Mouse (Mus musculus): ENCODE measurements around the gene Rab13. TPM values are rescaled to one million over a fixed set of nuclear protein-coding genes. Genes with fewer than 3 reads are reported as not detected.
A peak's percentile ranks its signal among the peaks of the same experiment; 100 is the strongest.
"Not testable (repeated sequence)": the region's sequence is repeated elsewhere in the genome, so short reads cannot be mapped to it uniquely, and the experiment has no call there.

Rab13 gene
- total RNA-seq, 1 experiment from 2014 or later, result 34.3 TPM

DNA sequence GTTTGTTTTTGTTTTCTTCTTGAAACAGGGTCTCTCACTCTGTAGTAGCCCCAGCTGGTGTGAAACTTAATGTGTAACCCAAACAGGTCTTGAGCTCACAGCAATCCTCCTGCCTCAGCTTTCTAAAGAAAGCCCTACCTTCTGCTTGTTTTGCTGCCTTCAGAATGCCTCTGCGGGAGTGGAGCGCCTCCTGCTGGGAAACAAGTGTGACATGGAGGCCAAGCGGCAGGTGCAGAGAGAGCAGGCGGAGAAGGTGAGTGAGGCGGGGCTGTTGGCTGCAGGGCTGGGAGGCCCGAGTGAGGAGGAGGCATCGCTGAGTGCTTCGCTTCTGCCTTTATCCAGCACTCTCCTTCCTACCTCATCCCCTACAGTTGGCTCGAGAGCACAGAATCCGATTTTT, 10.8 kb downstream of the Rab13 start:
- no peak for DNase-seq

- no peak for DNase-seq
Measured at GRCm38 (mm10) chr3:90231075-90231474, 17.6 kb downstream of the Rab13 start.

- peak; percentile 96 for DNase-seq
Measured at GRCm38 (mm10) chr3:90231507-90232333, 18.2 kb downstream of the Rab13 start, which contains the start of gene Jtb. Jtb (plus strand) TSS chr3:90231597.

GRCm38 (mm10) chr3:90241251-90241650, 27.8 kb downstream of the Rab13 start:
- no peak for DNase-seq

DNA sequence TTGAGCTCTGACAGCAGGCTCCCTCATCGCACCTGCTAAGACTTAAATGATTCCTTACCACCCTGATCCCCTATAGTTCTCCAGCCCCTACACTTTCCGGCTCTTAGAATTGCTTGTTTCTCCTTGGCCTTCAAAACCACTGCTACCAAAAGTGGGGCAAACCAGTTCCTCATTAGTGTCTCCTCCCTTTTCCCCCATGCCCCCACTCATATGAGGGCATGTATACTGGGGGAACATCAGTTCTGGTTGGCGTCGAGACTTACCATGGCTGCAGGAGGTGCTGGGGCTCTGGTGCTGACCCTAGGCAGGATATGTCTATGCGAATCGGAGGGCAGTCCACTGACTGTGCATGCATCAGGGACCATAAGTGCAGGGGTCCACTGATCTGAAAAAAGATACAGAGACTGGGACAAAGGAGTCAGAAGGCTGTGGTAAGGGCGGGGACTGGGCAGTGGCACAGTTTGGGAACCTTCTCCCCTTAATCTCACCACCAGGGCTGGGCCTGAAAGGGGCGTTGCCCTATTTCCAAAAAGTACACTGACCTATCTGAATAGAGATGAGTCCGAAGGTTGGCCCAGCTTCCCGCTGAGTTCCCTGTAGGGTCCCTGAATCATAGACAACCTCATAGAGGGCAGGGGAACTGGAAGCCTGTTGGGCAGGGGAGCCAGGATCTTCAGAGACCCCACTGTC, 28.3 kb downstream of the Rab13 start:
- DNase-seq, result no peak

- DNase-seq, result peak; percentile 66
Measured at GRCm38 (mm10) chr3:90242984-90243775, 29.7 kb downstream of the Rab13 start, which contains the start of gene Creb3l4. Creb3l4 (minus strand) TSS chr3:90243512.

- DNase-seq, result no peak
Measured at GRCm38 (mm10) chr3:90245406-90245805, 31.9 kb downstream of the Rab13 start.

GRCm38 (mm10) chr3:90247630-90247959, 34.1 kb downstream of the Rab13 start:
- no peak for DNase-seq

DNA sequence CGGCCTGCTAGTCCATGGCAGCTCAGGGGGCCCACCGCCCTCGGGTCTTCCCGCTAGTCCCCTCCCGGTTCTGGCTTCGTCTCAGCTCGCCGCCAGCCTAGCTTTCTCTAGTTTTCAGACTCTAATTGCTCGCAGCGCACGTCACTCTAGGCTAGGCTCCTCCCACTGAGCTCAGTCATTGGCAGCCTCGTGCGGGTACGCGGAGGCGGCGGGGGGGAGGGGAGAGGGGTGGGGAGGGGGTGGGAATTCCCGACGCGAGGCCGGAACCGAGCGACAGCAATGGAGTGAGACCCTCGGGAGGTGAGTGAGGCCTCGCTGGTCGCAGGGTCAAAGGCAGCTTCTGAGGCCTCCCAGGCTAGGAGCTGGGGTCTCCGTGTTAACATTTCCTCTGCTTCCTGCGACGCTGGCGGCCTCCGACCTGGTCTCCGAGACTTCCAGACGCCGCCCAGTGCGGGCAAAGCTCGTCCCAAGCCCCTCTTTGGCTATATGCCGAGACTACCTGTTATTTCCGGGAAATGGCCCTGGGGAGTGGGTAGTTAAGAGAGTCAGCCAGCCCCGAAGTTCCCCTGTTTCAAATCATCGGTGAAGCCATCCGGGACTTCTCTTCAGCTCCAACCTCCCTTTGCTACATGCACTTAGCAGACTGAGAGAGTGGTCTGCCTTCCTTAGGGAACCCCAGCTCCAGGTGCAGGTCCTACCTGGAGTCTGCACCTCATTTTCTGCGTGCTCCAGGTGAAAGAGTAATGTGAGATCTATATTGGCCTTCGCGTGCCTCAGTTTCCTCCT, 34.7 kb downstream of the Rab13 start, which contains the start of gene Slc39a1:
Slc39a1 (plus strand) TSS at position 213 of the 786 bp plus-strand sequence.
- DNase-seq, result peak; percentile 95

GRCm38 (mm10) chr3:90248746-90249100, 35.2 kb downstream of the Rab13 start:
- DNase-seq, result peak; percentile 65

DNA sequence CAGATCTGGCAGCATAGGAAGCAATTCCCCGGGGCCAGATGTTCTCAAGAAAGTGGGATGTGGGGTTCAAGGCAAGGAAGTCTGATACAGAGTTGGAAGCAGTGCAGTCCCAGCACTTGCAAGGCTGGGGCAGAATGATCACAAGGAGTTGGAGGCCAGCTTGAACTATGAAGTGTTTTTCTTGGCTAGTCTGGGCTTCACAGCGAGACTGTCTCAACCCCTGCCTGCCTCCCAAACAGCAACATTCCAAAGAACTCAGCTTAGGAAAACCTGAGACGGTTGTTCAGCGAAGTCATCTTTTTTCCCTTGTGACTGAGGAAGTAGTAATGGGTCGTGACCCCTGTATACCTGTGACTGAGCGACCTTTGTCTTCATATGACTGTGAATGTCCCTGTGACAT, 37.3 kb downstream of the Rab13 start:
- DNase-seq, result no peak

DNA sequence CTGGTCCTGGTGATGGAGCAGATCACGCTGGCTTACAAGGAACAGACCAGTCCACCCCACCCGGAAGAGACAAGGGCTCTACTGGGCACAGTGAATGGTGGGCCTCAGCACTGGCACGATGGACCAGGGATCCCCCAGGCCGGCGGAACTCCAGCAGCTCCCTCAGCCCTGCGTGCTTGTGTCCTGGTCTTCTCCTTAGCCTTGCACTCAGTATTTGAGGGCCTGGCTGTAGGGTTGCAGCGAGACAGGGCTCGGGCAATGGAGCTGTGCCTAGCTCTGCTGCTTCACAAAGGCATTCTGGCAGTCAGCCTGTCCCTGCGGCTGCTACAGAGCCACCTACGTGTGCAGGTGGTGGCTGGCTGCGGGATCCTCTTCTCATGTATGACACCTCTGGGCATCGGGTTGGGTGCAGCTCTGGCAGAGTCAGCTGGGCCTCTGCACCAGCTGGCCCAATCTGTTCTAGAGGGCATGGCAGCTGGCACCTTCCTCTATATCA, 38.3 kb downstream of the Rab13 start:
- DNase-seq, result not testable (repeated sequence)

GRCm38 (mm10) chr3:90252659-90253058, 39.2 kb downstream of the Rab13 start:
- DNase-seq, result peak; percentile 32

DNA sequence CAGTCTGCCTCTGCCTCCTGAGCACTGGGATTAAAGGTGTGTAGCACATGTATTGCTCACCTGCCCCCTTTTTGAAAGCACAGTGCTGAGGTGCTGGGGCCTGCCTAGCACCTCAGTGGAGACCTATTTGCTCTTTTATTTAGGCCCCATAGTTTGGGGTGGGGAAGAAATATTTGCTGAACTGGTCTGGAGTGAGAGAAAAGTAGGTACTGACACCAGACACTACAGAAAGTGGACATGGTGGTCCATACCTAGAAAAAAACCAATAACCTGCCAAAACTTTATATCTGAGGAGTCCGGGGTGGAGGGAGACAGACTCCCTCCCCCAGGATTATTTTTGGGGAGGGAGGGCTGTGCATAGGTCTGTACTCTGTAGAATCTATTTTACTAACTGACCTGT, 39.7 kb downstream of the Rab13 start:
- DNase-seq, result not testable (repeated sequence)

- DNase-seq, result peak; percentile 97
Measured at GRCm38 (mm10) chr3:90253653-90254418, 40.3 kb downstream of the Rab13 start, which contains the start of gene Crtc2. Crtc2 (plus strand) TSS chr3:90254163.

- DNase-seq, result peak; percentile 79
Measured at GRCm38 (mm10) chr3:90254419-90255193, 41.1 kb downstream of the Rab13 start.

- DNase-seq, result no peak
Measured at GRCm38 (mm10) chr3:90255194-90255565, 41.7 kb downstream of the Rab13 start.

DNA sequence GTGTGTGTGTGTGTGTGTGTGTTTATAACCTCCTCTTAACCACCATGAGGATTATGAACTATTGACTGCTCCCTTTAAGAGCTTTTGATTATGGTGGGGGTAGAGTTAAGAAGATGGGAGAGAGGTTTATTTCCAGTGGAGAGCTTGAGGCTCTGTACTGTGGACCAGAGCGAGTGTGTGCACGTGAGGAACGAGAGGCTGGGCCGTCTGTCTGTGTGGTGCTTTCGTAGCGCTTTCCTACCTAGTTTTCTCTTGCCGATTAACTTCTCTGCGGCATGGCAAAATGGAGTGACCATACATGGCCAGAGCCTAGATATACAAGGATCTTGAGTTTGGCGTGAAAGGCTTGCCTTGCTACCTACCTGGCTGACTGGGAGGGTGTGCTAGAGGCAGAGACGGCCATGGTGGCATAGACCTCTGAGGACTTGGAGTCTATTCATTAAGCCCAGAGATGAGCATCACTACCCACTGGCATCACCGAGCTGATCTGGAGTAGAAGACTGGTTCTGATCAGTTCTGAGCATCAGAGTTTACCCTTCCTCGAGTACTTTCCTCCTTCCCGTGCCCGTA, 42.4 kb downstream of the Rab13 start:
- no peak for DNase-seq

DNA sequence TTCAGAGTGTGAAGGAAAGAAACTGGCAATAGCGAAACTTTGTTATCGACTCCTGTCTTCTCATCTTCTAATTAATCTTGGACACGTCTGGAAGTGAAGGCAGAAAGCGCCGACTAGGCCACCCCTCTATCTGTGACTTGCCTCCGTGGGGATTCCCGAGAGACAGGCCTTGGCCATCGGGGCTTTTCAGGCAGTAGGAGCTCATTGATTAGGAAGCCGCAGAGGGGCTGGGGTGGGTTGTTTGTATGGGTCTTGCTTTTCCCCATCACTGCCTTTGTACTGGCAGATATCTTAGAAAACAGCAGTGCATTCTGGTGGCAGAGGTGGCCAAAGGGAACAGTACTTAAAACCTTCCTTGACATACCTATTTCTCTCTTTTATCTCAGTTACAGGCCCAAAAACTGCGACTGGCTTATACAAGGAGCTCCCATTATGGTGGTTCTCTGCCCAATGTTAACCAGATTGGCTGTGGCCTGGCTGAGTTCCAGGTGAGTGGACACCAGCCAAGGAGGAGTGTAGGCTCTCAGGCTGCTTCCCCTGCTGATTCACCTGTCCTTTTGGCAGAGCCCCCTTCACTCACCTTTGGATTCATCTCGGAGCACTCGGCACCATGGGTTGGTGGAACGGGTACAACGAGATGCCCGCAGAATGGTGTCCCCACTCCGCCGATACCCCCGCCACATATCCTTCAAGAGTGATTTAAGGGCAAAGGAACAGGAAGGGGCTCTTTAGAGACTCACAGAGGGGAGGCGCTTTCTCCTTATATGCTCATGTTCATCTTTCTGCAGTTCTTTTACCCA, 43.4 kb downstream of the Rab13 start:
- peak; percentile 36 for DNase-seq
